Mouse (Mus musculus) retina, embryonic 14.5 days (tissue): ENCODE results near the gene Rnft1.

Experiments
- DNase-seq: peaks from one replicate; pipeline ENCODE4 v3.0.0-alpha.2; 2015; ENCODE audit warnings: low spot score

Gene Rnft1

GRCm38 (mm10) chr11:86484101-86484868 lies at the start of gene Rnft1:
TSS of gene Rnft1 (plus strand) at chr11:86484657.
- peak; percentile 99 for DNase-seq

GRCm38 (mm10) chr11:86436843-86437242 lies 47.6 kb upstream of the Rnft1 start:
- DNase-seq = peak; percentile 50

DNA sequence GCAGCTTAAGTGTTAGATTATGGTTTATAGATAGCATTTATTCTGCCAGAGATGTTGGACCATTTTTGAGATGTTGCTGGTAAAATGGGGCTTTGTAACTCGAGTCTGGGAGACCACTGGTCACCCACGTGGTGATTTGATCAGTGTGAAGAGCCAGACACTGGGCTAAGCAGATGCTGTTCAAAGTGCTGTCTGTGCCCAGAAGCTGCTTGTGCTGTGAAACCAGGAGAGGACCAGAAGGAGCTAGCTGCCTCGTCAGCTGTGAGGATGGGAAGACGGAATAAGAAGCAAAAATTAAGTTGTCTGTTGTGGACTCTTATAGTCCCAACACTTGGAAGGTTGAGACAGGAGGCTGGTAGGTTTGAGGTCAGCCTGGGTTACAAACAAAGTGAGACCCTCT lies 46.2 kb upstream of the Rnft1 start:
- no peak for DNase-seq

- DNase-seq = no peak
Measured at GRCm38 (mm10) chr11:86440791-86441190, 43.7 kb upstream of the Rnft1 start.

DNA sequence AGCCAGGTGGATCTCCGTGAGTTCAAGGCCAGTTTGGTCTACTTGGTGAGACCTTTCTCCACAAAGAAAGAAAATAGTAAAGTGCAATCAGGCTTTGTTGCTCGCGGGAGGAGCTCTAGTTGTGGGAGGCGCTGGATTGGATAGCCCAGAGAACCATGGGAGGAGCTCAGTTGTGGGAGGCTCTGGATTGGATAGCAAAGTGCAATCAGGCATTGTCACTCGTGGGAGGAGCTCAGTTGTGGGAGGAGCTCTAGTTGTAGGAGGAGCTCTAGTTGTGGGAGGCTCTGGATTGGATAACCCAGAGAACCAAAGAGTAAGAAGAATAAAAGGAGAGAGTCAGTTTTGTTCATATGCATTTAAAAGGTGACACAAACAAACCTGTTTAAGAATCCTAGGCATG lies 30.5 kb upstream of the Rnft1 start:
- no peak for DNase-seq

GRCm38 (mm10) chr11:86457545-86457944 lies 26.9 kb upstream of the Rnft1 start:
- DNase-seq = no peak

DNA sequence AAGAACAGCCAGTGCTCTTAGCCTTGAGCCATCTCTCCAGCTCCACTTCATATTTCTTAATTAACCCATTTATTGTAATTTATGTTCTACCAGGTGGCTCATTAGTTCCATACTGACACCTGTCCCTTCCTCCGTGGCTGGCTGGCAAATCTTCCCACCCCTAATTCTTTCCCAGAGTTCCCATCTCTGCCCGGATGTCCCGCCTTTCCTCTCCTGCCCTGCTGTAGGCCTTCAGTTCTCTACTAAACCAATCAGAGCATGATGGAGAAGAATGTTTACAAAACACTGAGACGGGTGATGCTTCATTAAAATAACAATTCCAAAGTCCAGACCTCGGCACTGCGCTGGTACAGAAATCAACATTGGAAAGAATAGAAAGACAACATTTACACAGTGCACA lies 25.6 kb upstream of the Rnft1 start:
- DNase-seq = no peak

DNA sequence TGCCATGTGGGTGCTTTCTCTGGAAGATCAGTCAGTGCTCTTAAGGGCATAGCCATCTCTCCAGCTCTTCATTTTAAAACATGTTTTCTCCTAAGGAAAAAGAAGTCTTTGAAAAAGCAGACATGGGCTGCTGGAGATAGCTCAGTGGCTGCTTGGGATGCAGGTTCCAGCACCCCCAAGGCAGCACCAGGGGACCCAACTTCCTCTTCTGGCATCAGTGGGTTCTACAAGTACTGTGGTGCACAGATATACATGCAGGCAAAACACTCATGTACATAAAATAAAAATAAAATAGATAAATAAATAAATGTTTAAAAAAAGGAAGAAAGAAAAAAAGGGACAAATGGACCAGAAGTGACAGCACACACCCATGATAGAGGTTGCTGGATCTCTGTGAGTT lies 21.9 kb upstream of the Rnft1 start:
- DNase-seq = peak; percentile 58

- peak; percentile 85 for DNase-seq
Measured at GRCm38 (mm10) chr11:86464275-86464674, 20.2 kb upstream of the Rnft1 start.

GRCm38 (mm10) chr11:86468345-86468744 lies 16.1 kb upstream of the Rnft1 start:
- DNase-seq = peak; percentile 40

- DNase-seq = no peak
Measured at GRCm38 (mm10) chr11:86468971-86469370, 15.5 kb upstream of the Rnft1 start.

GRCm38 (mm10) chr11:86471785-86472184 lies 12.7 kb upstream of the Rnft1 start:
- DNase-seq = no peak

- DNase-seq = no peak
Measured at GRCm38 (mm10) chr11:86472771-86473171, 11.7 kb upstream of the Rnft1 start.

- no peak for DNase-seq
Measured at GRCm38 (mm10) chr11:86473576-86473975, 10.9 kb upstream of the Rnft1 start.

GRCm38 (mm10) chr11:86484910-86485510 lies 553 bp downstream of the Rnft1 start:
- no peak for DNase-seq

GRCm38 (mm10) chr11:86490782-86491181 lies 6.3 kb downstream of the Rnft1 start:
- DNase-seq = no peak

GRCm38 (mm10) chr11:86497356-86497755 lies 12.9 kb downstream of the Rnft1 start:
- no peak for DNase-seq

- peak; percentile 16 for DNase-seq
Measured at GRCm38 (mm10) chr11:86497908-86498307, 13.5 kb downstream of the Rnft1 start.

DNA sequence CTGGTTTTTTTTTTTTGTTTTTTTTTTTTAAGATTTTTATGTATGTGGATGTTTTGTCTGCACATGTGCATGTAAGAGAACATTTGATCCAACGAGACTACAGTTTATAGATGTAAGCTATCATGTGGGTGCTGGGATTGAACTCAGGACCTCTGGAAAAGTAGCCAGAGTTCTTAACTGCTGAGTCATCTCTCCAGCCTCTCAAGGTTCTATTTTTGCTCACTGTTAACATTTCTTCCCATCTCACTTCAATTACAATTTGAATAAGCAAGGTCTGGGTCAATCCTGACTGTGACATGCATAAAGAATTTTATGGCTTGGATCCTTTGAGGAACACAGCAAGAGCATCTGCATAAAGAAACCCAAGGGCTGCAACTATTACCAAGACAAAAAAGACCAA lies 16.3 kb downstream of the Rnft1 start:
- DNase-seq = no peak

DNA sequence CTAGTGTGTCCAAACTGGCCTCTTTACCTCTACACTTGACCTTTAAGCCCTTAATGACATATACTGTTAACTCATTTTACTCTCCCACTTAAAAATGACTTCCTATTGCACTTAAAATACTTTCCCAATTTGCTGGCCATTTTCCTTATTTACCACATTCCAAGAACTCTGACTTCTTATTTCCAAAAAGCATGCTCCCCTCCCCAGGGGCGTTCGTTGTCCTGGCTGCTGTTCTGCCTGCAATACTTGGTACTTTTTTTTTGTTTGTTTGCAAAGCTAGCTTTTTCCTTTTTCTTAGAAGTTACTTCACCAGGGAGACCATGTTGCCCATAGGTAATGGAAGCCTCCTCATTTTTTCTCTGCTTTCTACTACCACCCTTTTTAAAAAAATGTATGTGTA lies 18.7 kb downstream of the Rnft1 start:
- no peak for DNase-seq

- DNase-seq = no peak
Measured at GRCm38 (mm10) chr11:86507334-86507733, 22.9 kb downstream of the Rnft1 start.

DNA sequence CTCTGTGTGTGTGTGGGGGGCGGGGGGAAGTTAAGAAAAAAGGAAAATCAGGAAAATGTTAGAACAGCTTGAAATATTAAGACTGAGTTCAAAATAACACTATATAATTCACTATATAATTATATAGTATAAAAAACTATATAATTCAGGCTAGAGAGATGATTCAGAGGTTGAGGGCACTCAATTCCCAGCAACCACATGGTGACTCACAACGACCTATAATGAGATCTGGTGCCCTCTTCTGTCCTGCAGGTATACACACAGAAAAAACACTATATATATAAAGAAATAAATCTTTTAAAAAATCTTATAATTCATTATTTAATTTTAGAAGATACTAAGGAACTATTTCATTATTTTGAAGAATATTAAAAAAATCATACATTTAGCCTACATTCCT lies 23.5 kb downstream of the Rnft1 start:
- DNase-seq = no peak

GRCm38 (mm10) chr11:86516620-86517019 lies 32.2 kb downstream of the Rnft1 start:
- DNase-seq = no peak

GRCm38 (mm10) chr11:86517229-86517628 lies 32.8 kb downstream of the Rnft1 start:
- DNase-seq = no peak
